Mouse (Mus musculus) stomach, postnatal 0 days (tissue): Measurements from ENCODE around the gene Kcnk5. TPM values are rescaled to one million over a fixed set of nuclear protein-coding genes. Genes with fewer than 3 reads are reported as not detected.

ENCODE experiments used
- ATAC-seq: fragments of 200-750 bp; cut with Nextera tagmentation; 2 replicates; pipeline ENCODE4 v1.8.0; 2017; ENCODE audit not compliant: low FRiP score, low TSS enrichment
- DNase-seq: peaks from one replicate; pipeline ENCODE4 v3.0.0-alpha.2; 2016; ENCODE audit warnings: low spot score
- H3K27ac ChIP-seq: fragments of 300-500 bp; sonication (generic); replicated peaks from 2 replicates; pipeline ENCODE4 v1.5.1; 2014; ENCODE audit warnings: mild to moderate bottlenecking, control low read depth
- H3K27me3 ChIP-seq: fragments of 300-500 bp; sonication (generic); 2 replicates; pipeline ENCODE4 v1.6.1; 2014; ENCODE audit warnings: low read length; ENCODE audit not compliant: control insufficient read depth, insufficient read depth
- H3K36me3 ChIP-seq: fragments of 300-500 bp; sonication (generic); 2 replicates; pipeline ENCODE4 v1.6.1; 2014; ENCODE audit warnings: low read length, mixed read lengths; ENCODE audit not compliant: control insufficient read depth, insufficient read depth
- H3K4me1 ChIP-seq: fragments of 300-500 bp; sonication (generic); replicated peaks from 2 replicates; pipeline ENCODE4 v1.6.1; 2014; ENCODE audit warnings: antibody characterized with exemption; ENCODE audit not compliant: control insufficient read depth, insufficient read depth
- H3K4me2 ChIP-seq: fragments of 300-500 bp; sonication (generic); replicated peaks from 2 replicates; pipeline ENCODE4 v1.6.1; 2014; ENCODE audit warnings: low read depth, mild to moderate bottlenecking, control low read depth, moderate library complexity
- H3K4me3 ChIP-seq: fragments of 300-500 bp; sonication (generic); 2 replicates; pipeline ENCODE4 v1.5.1; 2014; ENCODE audit warnings: low read depth, low read length, control low read depth
- H3K9ac ChIP-seq: fragments of 300-500 bp; sonication (generic); 2 replicates; pipeline ENCODE4 v1.6.1; 2014; ENCODE audit warnings: mild to moderate bottlenecking, low read length, control low read depth, mixed read lengths
- H3K9me3 ChIP-seq: fragments of 300-500 bp; sonication (generic); 2 replicates; pipeline ENCODE4 v1.6.1; 2016; ENCODE audit warnings: low read length; ENCODE audit not compliant: control insufficient read depth
- CTCF ChIP-seq: IDR thresholded peaks from 2 replicates; pipeline ENCODE4 v1.5.1; 2016; ENCODE audit warnings: antibody characterized with exemption, low read depth, mild to moderate bottlenecking, moderate library complexity
- EP300 ChIP-seq: optimal IDR thresholded peaks from 2 replicates; pipeline ENCODE3; 2016; ENCODE audit warnings: antibody characterized with exemption
- WGBS: fragments of 180-500 bp; shearing (Covaris S2); extraction: QIAGEN DNeasy Blood & Tissue Kit; methylation state at CpG from one replicate; pipeline ENCODE4 v1.1.7; 2014; 5-methylcytosine and 5-hydroxymethylcytosine counted together
- polyA plus RNA-seq: library from polyadenylated mRNA; unstranded; fragments of >200 nt; fragmentation: Nextera tagmentation; extraction: Ambion mirVana; gene quantifications from 2 replicates; pipeline ENCODE4 v1.2.1, GENCODE M21; 2015

The Kcnk5 gene
- polyA plus RNA-seq, 1 experiment from 2014 or later, result 8.3 TPM

DNA sequence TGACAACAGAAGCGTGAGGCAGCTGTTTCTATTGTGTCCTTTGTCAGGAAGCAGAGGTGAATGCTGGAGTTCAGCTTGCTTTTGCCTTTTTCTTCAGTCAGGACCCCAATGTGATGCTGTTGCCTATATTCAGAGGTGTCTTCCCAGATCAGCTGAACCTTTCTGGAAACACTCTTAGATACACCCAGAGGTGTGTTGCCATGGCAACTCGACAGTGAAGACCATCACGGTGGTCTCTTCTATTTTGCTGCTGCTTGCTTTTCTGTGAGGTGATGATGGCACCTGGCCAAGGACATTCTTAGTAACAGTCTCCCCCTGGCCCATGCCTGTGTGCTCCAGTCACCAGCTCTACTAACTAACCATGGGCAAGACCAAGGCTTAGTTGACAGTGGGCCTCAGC is 9.8 kb downstream of the Kcnk5 start:
- ATAC-seq, result no peak

GRCm38 (mm10) chr14:20169251-20169650 is 12.4 kb downstream of the Kcnk5 start:
- H3K4me2 ChIP-seq, result no peak overlapping the region
- H3K9ac ChIP-seq, result no peak overlapping the region
- no peaks in the 10 kb centered on the region for H3K27me3 ChIP-seq
- no peak for TF ChIP-seq EP300
- H3K27ac ChIP-seq, result no peak overlapping the region
- H3K36me3 ChIP-seq, result no peaks in the 10 kb centered on the region
- 89% methylated on average over 4 of the region's 4 CpGs for WGBS
- ATAC-seq (no peak), DNase-seq (no peak)
- H3K4me1 ChIP-seq, result no peaks in the 10 kb centered on the region; the same call in 1 of the 2 replicates
- no peaks in the 10 kb centered on the region for H3K9me3 ChIP-seq
- H3K4me3 ChIP-seq, result no peak overlapping the region

More for the DNA sequence above, 9.8 kb downstream of the Kcnk5 start:
- no peak for TF ChIP-seq EP300
- TF ChIP-seq CTCF, result no peak
- no peak overlapping the region for H3K4me2 ChIP-seq
- no peaks in the 10 kb centered on the region for H3K27me3 ChIP-seq
- H3K9me3 ChIP-seq, result no peaks in the 10 kb centered on the region
- H3K27ac ChIP-seq, result no peak overlapping the region
- WGBS, result 74% methylated on average over 3 of the region's 3 CpGs
- H3K4me1 ChIP-seq, result no peaks in the 10 kb centered on the region; the same call in 1 of the 2 replicates
- H3K9ac ChIP-seq, result no peak overlapping the region
- no peaks in the 10 kb centered on the region for H3K36me3 ChIP-seq
- DNase-seq, result no peak
- H3K4me3 ChIP-seq, result no peak overlapping the region

DNA sequence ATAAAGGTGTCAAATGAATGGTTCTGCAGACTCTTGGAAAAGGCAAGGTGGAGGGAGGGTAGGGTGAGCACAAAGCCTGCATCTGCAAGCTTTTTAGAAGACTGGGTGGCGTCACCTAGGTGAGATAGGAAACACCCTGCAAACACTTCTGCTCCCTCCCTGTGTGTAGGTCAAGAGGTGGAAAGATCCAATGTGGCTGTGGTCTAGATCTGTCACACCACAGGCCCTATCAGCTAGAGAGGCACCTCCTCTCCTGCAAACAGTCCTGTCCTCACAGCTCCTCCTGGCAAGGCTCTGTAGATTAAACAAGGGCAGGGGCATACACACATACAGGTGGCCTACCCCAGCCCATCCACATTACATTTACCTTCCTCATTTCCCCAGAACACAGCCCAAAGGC is 13.1 kb downstream of the Kcnk5 start:
- H3K36me3 ChIP-seq, result no peaks in the 10 kb centered on the region

GRCm38 (mm10) chr14:20168054-20168453 is 13.6 kb downstream of the Kcnk5 start:
- no peaks in the 10 kb centered on the region for H3K9me3 ChIP-seq
- no peak for DNase-seq
- 85% methylated on average over 2 of the region's 2 CpGs for WGBS
- no peaks in the 10 kb centered on the region for H3K36me3 ChIP-seq
- H3K4me1 ChIP-seq, result no peaks in the 10 kb centered on the region; the same call in 1 of the 2 replicates
- no peak overlapping the region for H3K4me3 ChIP-seq
- no peak overlapping the region for H3K4me2 ChIP-seq
- no peak for TF ChIP-seq CTCF
- no peak for TF ChIP-seq EP300
- H3K27me3 ChIP-seq, result no peaks in the 10 kb centered on the region
- no peak for ATAC-seq
- H3K27ac ChIP-seq, result no peak overlapping the region
- H3K9ac ChIP-seq, result no peak overlapping the region

More for the DNA sequence above, 13.1 kb downstream of the Kcnk5 start:
- Histone ChIP-seq H3K4me1 (no peaks in the 10 kb centered on the region; the same call in 1 of the 2 replicates), H3K27me3 (no peaks in the 10 kb centered on the region), H3K4me3 (no peak overlapping the region), H3K27ac (no peak overlapping the region), H3K4me2 (no peak overlapping the region), H3K9ac (no peak overlapping the region), H3K9me3 (no peaks in the 10 kb centered on the region)
- DNase-seq, result no peak
- 63% methylated on average over 1 of the region's 1 CpGs for WGBS
- no peak for TF ChIP-seq CTCF
- TF ChIP-seq EP300, result no peak
- ATAC-seq, result peak; percentile 49

- DNase-seq (no peak), ATAC-seq (no peak)
- 68% methylated on average over 1 of the region's 1 CpGs for WGBS
- H3K4me1 ChIP-seq, result peaks cover 2% of the 10 kb centered on the region; the same call in 1 of the 2 replicates
- no peaks in the 10 kb centered on the region for H3K36me3 ChIP-seq
- no peaks in the 10 kb centered on the region for H3K9me3 ChIP-seq
- no peak overlapping the region for H3K4me2 ChIP-seq
- H3K9ac ChIP-seq, result no peak overlapping the region
- no peaks in the 10 kb centered on the region for H3K27me3 ChIP-seq
- H3K27ac ChIP-seq, result no peak overlapping the region
- TF ChIP-seq EP300 (no peak), CTCF (no peak)
- H3K4me3 ChIP-seq, result no peak overlapping the region
These were observed 16.2 kb downstream of the Kcnk5 start for GRCm38 (mm10) chr14:20165413-20165812.

- H3K4me3 ChIP-seq, result no peak overlapping the region
- no peak overlapping the region for H3K27ac ChIP-seq
- no peaks in the 10 kb centered on the region for H3K27me3 ChIP-seq
- peaks cover 2% of the 10 kb centered on the region; the same call in 1 of the 2 replicates for H3K4me1 ChIP-seq
- ATAC-seq (no peak), DNase-seq (no peak)
- no peaks in the 10 kb centered on the region for H3K9me3 ChIP-seq
- TF ChIP-seq CTCF, result no peak
- WGBS, result 63% methylated on average over 7 of the region's 7 CpGs
- no peak overlapping the region for H3K9ac ChIP-seq
- no peaks in the 10 kb centered on the region for H3K36me3 ChIP-seq
- H3K4me2 ChIP-seq, result no peak overlapping the region
These were observed 17.2 kb downstream of the Kcnk5 start for GRCm38 (mm10) chr14:20164438-20164837.
